ENCODE assay signal across 16 mouse cellular contexts in genomic region chr2:173247911-173248310, GRCm38 (mm10). TPM values are rescaled to one million over a fixed set of nuclear protein-coding genes. Genes with fewer than 3 reads are reported as not detected.
DNase-seq lines count a peak whose midpoint lies in the region; ATAC-seq lines count a peak whose summit lies in the region.
"Had no signal": no experiment of that assay in that cellular context is flagged by ENCODE, and none has a peak within 500 bp of the region (broad histone marks: within the 10 kb centered on the region; RNA-seq: fewer than 3 reads in every experiment).

No protein-coding gene starts in this region.

- no peak overlapping the region for H3K4me3 ChIP-seq in hindbrain, embryonic 10.5 days
- H3K4me3 ChIP-seq in hindbrain, embryonic 16.5 days (ENCODE audit: low read length), result no peak overlapping the region
- no peak overlapping the region for H3K4me3 ChIP-seq in neural tube, embryonic 13.5 days
- no peak overlapping the region for H3K4me3 ChIP-seq in kidney, embryonic 16.5 days (ENCODE audit: low read length)
- H3K4me3 ChIP-seq: megakaryocyte, embryonic 14.5 days; myocyte had no signal

- no peak overlapping the region for H3K9ac ChIP-seq in hindbrain, embryonic 16.5 days (ENCODE audit: low read depth, low read length)
- H3K9ac ChIP-seq in neural tube, embryonic 13.5 days, result 0 out of 2 replicates have a peak overlapping the region, but pooled peaks have one; percentile 3
- no peak overlapping the region for H3K9ac ChIP-seq in kidney, embryonic 16.5 days (replicated peaks; ENCODE audit: low read length)

- H3K27me3 ChIP-seq in hindbrain, embryonic 10.5 days (ENCODE audit: insufficient read depth, poor library complexity, severe bottlenecking), result peaks cover 58% of the 10 kb centered on the region
- H3K27me3 ChIP-seq in hindbrain, embryonic 16.5 days (replicated peaks; ENCODE audit: control insufficient read depth, insufficient read depth, low read length), result no peaks in the 10 kb centered on the region
- H3K27me3 ChIP-seq in neural tube, embryonic 13.5 days, result no peaks in the 10 kb centered on the region
- H3K27me3 ChIP-seq in kidney, embryonic 16.5 days (ENCODE audit: insufficient read depth, low read length), result no peaks in the 10 kb centered on the region

- DNase-seq in hindbrain, embryonic 10.5 days (ENCODE audit: low spot score), result no peak
- DNase-seq in neural tube, embryonic 10.5 days (ENCODE audit: extremely low spot score, low spot score), result no peak
- DNase-seq in thymus, postnatal 0 days (ENCODE audit: low spot score), result no peak
- no peak for DNase-seq in yolk sac, embryonic 10.5 days (ENCODE audit: low spot score)
- DNase-seq in thymus, postnatal 10 days (ENCODE audit: low spot score in 2 of 2), result no peak
- DNase-seq: cerebellum, adult 2 months; embryo, embryonic 11 days; spleen, adult 18-20 months; thymus, adult 18-20 months had no signal

- H3K36me3 ChIP-seq in hindbrain, embryonic 10.5 days, result no peaks in the 10 kb centered on the region
- no peaks in the 10 kb centered on the region for H3K36me3 ChIP-seq in hindbrain, embryonic 16.5 days (ENCODE audit: control insufficient read depth, insufficient read depth, low read length)
- H3K36me3 ChIP-seq in neural tube, embryonic 13.5 days, result no peaks in the 10 kb centered on the region
- H3K36me3 ChIP-seq in kidney, embryonic 16.5 days (ENCODE audit: insufficient read depth, low read length), result no peaks in the 10 kb centered on the region

- ATAC-seq in hindbrain, embryonic 16.5 days, result no peak
- no peak for ATAC-seq in neural tube, embryonic 13.5 days (ENCODE audit: low read depth)
- no peak for ATAC-seq in kidney, embryonic 16.5 days (ENCODE audit: low FRiP score, low TSS enrichment)

- peaks cover 87% of the 10 kb centered on the region for H3K4me1 ChIP-seq in hindbrain, embryonic 10.5 days (replicated peaks)
- peaks cover 50% of the 10 kb centered on the region for H3K4me1 ChIP-seq in hindbrain, embryonic 16.5 days (ENCODE audit: control insufficient read depth, insufficient read depth, low read depth, low read length)
- peaks cover 96% of the 10 kb centered on the region for H3K4me1 ChIP-seq in neural tube, embryonic 13.5 days (replicated peaks)
- H3K4me1 ChIP-seq in kidney, embryonic 16.5 days (ENCODE audit: insufficient read depth, low read length), result peaks cover 81% of the 10 kb centered on the region

- 0 out of 2 replicates have a peak overlapping the region, but pooled peaks have one; percentile 50 for H3K27ac ChIP-seq in hindbrain, embryonic 10.5 days
- H3K27ac ChIP-seq in hindbrain, embryonic 16.5 days (ENCODE audit: low read depth, low read length), result no peak overlapping the region
- H3K27ac ChIP-seq in neural tube, embryonic 13.5 days (replicated peaks), result peak overlapping the region; percentile 28; the same call in 1 of the 2 replicates
- H3K27ac ChIP-seq in kidney, embryonic 16.5 days (ENCODE audit: low read length), result peak overlapping the region; percentile 74

- WGBS in hindbrain, embryonic 10.5 days, result 54% methylated on average over 2 of the region's 2 CpGs
- WGBS in hindbrain, embryonic 16.5 days, result 50% methylated on average over 2 of the region's 2 CpGs
- 27% methylated on average over 2 of the region's 2 CpGs for WGBS in neural tube, embryonic 13.5 days
- 9% methylated on average over 2 of the region's 2 CpGs for WGBS in kidney, embryonic 16.5 days

- H3K9me3 ChIP-seq in hindbrain, embryonic 10.5 days, result no peaks in the 10 kb centered on the region
- H3K9me3 ChIP-seq in hindbrain, embryonic 16.5 days (ENCODE audit: control insufficient read depth, low read length), result no peaks in the 10 kb centered on the region
- no peaks in the 10 kb centered on the region for H3K9me3 ChIP-seq in neural tube, embryonic 13.5 days
- H3K9me3 ChIP-seq in kidney, embryonic 16.5 days (ENCODE audit: low read length), result no peaks in the 10 kb centered on the region
- H3K9me3 ChIP-seq: megakaryocyte, embryonic 14.5 days had no signal

- H3K4me2 ChIP-seq in hindbrain, embryonic 16.5 days (ENCODE audit: low read length), result no peak overlapping the region
- no peak overlapping the region for H3K4me2 ChIP-seq in neural tube, embryonic 13.5 days
- no peak overlapping the region for H3K4me2 ChIP-seq in kidney, embryonic 16.5 days (replicated peaks; ENCODE audit: low read depth, low read length)

RNA-seq across cellular contexts. Expression of gene Pmepa1, which starts 28.4 kb away (rescaled TPM):
- 1.3 and 2.9 TPM in 2 replicates for polyA plus RNA-seq in hindbrain, embryonic 10.5 days (2016; fragmentation: Nextera tagmentation; extraction: Ambion mirVana)
- 3.2 and 3.9 TPM in 2 replicates for polyA plus RNA-seq in hindbrain, embryonic 16.5 days (2015; fragmentation: Nextera tagmentation; extraction: Ambion mirVana)
- 5.2 and 6.0 TPM in 2 replicates for polyA plus RNA-seq in neural tube, embryonic 13.5 days (2015; fragmentation: Nextera tagmentation; extraction: Ambion mirVana)
- 4.3 and 4.8 TPM in 2 replicates for polyA plus RNA-seq in kidney, embryonic 16.5 days (2015; fragmentation: Nextera tagmentation; extraction: Ambion mirVana)
- polyA plus RNA-seq in thymus, postnatal 0 days (2015; fragmentation: Nextera tagmentation; extraction: Ambion mirVana), result 3.1 and 4.2 TPM in 2 replicates

RNA-seq across cellular contexts. Expression of gene Zbp1, which starts 29.2 kb away (rescaled TPM):
- polyA plus RNA-seq in hindbrain, embryonic 10.5 days (2016; fragmentation: Nextera tagmentation; extraction: Ambion mirVana), result 0.17 and 0.73 TPM in 2 replicates
- polyA plus RNA-seq in hindbrain, embryonic 16.5 days (2015; fragmentation: Nextera tagmentation; extraction: Ambion mirVana), result 0.20 TPM in 1 of 2 replicates, not detected in the other
- 0.22 and 0.40 TPM in 2 replicates for polyA plus RNA-seq in neural tube, embryonic 13.5 days (2015; fragmentation: Nextera tagmentation; extraction: Ambion mirVana)
- 0.67 TPM in 1 of 2 replicates, not detected in the other for polyA plus RNA-seq in kidney, embryonic 16.5 days (2015; fragmentation: Nextera tagmentation; extraction: Ambion mirVana)
- 42.1 and 52.8 TPM in 2 replicates for polyA plus RNA-seq in thymus, postnatal 0 days (2015; fragmentation: Nextera tagmentation; extraction: Ambion mirVana)
- polyA plus RNA-seq: forebrain, embryonic 11.5 days; limb, embryonic 11.5 days had no signal

Comparison
In these comparisons a context has a peak if more than half of its experiments do, and no peak if none do; other contexts are left out.
1. RNA of gene Zbp1, which starts 29.2 kb away (polyA plus RNA-seq): 42.1 to 52.8 TPM in thymus, postnatal 0 days; 0.67 TPM in kidney, embryonic 16.5 days, 0.22 to 0.40 TPM in neural tube, embryonic 13.5 days, 0.17 to 0.73 TPM in hindbrain, embryonic 10.5 days and 0.20 TPM in hindbrain, embryonic 16.5 days; every median in the first group is over 10 times any median in the second.